Mouse (Mus musculus) liver, embryonic 13.5 days (tissue): ENCODE measurements at regions not wholly inside any gene's neighbourhood (a gene's known extent, or its start where the extent isn't known, plus 50 kb on each side); places are given as distances from the start of the nearest gene placed in this dataset.

Source experiments
- ATAC-seq: fragments of 200-750 bp; cut with Nextera tagmentation; 2 replicates; pipeline ENCODE4 v1.8.0; 2017; ENCODE audit warnings: low read depth, mild to moderate bottlenecking, moderate number of reproducible peaks, moderate library complexity
- DNase-seq: peaks from one replicate; pipeline ENCODE4 v3.0.0; 2022
- H3K27ac ChIP-seq: fragments of 300-500 bp; sonication (generic); 2 replicates; pipeline ENCODE4 v1.5.1; 2015; ENCODE audit warnings: moderate library complexity, mild to moderate bottlenecking, inconsistent platforms
- H3K27me3 ChIP-seq: fragments of 300-500 bp; sonication (generic); 2 replicates; pipeline ENCODE4 v1.6.1; 2015; ENCODE audit warnings: mild to moderate bottlenecking, inconsistent platforms
- H3K36me3 ChIP-seq: fragments of 300-500 bp; sonication (generic); 2 replicates; pipeline ENCODE4 v1.6.1; 2015; ENCODE audit warnings: mild to moderate bottlenecking, inconsistent platforms
- H3K4me1 ChIP-seq: fragments of 300-500 bp; sonication (generic); replicated peaks from 2 replicates; pipeline ENCODE4 v1.6.1; 2015; ENCODE audit warnings: inconsistent platforms
- H3K4me2 ChIP-seq: fragments of 300-500 bp; sonication (generic); 2 replicates; pipeline ENCODE4 v1.6.1; 2015; ENCODE audit warnings: inconsistent platforms, mild to moderate bottlenecking, moderate library complexity
- H3K4me3 ChIP-seq: fragments of 300-500 bp; sonication (generic); replicated peaks from 2 replicates; pipeline ENCODE4 v1.5.1; 2015; ENCODE audit warnings: mild to moderate bottlenecking, inconsistent platforms
- H3K9ac ChIP-seq: fragments of 300-500 bp; sonication (generic); 2 replicates; pipeline ENCODE4 v1.6.1; 2015; ENCODE audit warnings: mild to moderate bottlenecking, inconsistent platforms
- H3K9me3 ChIP-seq: fragments of 300-500 bp; sonication (generic); replicated peaks from 2 replicates; pipeline ENCODE4 v1.6.1; 2016; ENCODE audit warnings: inconsistent platforms
- WGBS: fragments of 180-500 bp; shearing (Covaris S2); methylation state at CpG from one replicate; pipeline ENCODE4 v1.1.7; 2015; ENCODE audit not compliant: insufficient replicate concordance; 5-methylcytosine and 5-hydroxymethylcytosine counted together
- microRNA counts: library from miRNA; unstranded; fragments of <30 nt; microRNA quantifications from one replicate; lab custom pipeline; 2016
- microRNA-seq: library from miRNA; unstranded; fragments of <30 nt; microRNA quantifications from one replicate; pipeline ENCODE4, GENCODE M21; 2016

- WGBS, result 61% methylated on average over 3 of the region's 3 CpGs
- Histone ChIP-seq H3K36me3 (no peaks in the 10 kb centered on the region), H3K27ac (no peak overlapping the region), H3K4me2 (no peak overlapping the region), H3K27me3 (peaks cover 11% of the 10 kb centered on the region; the same call in 1 of the 2 replicates), H3K4me3 (no peak overlapping the region), H3K9ac (no peak overlapping the region), H3K9me3 (no peaks in the 10 kb centered on the region), H3K4me1 (peaks cover 25% of the 10 kb centered on the region)
- ATAC-seq (no peak), DNase-seq (no peak)
These were observed 54.8 kb upstream of the Ubash3b start for GRCm38 (mm10) chr9:41216248-41216647.

DNA sequence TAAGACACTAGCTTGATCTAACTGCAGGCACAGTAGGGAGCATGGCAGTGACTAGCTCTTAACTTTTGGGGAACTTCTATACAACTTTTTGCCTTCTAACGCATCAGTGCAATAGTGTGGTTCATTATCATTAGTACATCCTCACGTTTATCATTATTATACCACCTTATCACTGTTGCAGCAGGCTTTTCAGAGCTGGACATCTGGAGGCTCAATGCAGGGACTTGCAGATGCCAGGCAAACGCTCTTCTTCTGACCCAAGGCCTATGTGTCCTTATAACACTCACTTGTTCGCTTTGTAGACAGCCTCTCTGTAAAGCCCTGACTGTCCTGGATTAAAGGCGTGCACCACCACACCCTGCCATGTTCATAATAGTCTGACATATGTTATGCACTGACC lies 53.5 kb upstream of the Ubash3b start:
- Histone ChIP-seq H3K4me2 (no peak overlapping the region), H3K27me3 (peaks cover 9% of the 10 kb centered on the region; the same call in 1 of the 2 replicates), H3K4me1 (peaks cover 25% of the 10 kb centered on the region), H3K9me3 (no peaks in the 10 kb centered on the region), H3K4me3 (no peak overlapping the region), H3K36me3 (no peaks in the 10 kb centered on the region), H3K27ac (no peak overlapping the region), H3K9ac (no peak overlapping the region)
- WGBS, result 30% methylated on average over 5 of the region's 5 CpGs
- peak; percentile 74 for ATAC-seq
- no peak for DNase-seq

GRCm38 (mm10) chr9:41212943-41213529 lies 51.5 kb upstream of the Ubash3b start:
- Histone ChIP-seq H3K36me3 (no peaks in the 10 kb centered on the region), H3K27ac (peak overlapping the region; percentile 6; the same call in 1 of the 2 replicates), H3K4me1 (peaks cover 25% of the 10 kb centered on the region), H3K4me3 (no peak overlapping the region), H3K4me2 (peak overlapping the region; percentile 37), H3K9me3 (no peaks in the 10 kb centered on the region), H3K9ac (no peak overlapping the region), H3K27me3 (no peaks in the 10 kb centered on the region)
- ATAC-seq (no peak), DNase-seq (no peak)
- WGBS, result 45% methylated on average over 14 of the region's 14 CpGs

- ATAC-seq (no peak), DNase-seq (no peak)
- 5% methylated on average over 7 of the region's 7 CpGs for WGBS
- peak overlapping the region; percentile 6 for H3K27ac ChIP-seq
- no peaks in the 10 kb centered on the region for H3K36me3 ChIP-seq
- no peaks in the 10 kb centered on the region for H3K9me3 ChIP-seq
- H3K4me2 ChIP-seq, result peak overlapping the region; percentile 37
- no peak overlapping the region for H3K4me3 ChIP-seq
- H3K4me1 ChIP-seq, result peaks cover 25% of the 10 kb centered on the region
- peak overlapping the region; percentile 17; the same call in 1 of the 2 replicates for H3K9ac ChIP-seq
- H3K27me3 ChIP-seq, result no peaks in the 10 kb centered on the region
These were observed 50.9 kb upstream of the Ubash3b start for GRCm38 (mm10) chr9:41212303-41212901.

DNA sequence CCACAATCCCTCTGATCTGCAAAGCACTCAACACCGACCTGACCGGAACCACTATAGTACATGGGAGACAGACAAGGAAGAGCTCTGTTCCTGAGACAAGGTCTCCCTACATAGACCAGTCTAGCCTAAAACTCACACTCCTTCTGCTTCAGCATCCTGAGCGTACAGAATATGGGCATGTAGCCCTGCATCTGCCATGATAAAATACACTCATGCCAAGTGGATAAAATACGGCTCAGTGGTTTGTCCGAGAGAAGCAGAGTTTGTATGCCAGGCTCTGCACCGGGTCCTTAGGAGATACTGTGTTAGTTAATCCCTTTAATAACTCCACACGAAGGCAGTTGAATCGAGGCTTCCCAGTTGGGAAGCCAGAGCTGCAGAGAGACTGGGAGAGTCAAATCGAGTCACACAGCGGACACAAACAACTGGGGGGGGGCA lies 50.4 kb upstream of the Ubash3b start:
- Histone ChIP-seq H3K27me3 (no peaks in the 10 kb centered on the region), H3K9me3 (no peaks in the 10 kb centered on the region), H3K36me3 (no peaks in the 10 kb centered on the region), H3K4me1 (peaks cover 28% of the 10 kb centered on the region), H3K27ac (no peak overlapping the region), H3K9ac (0 out of 2 replicates have a peak overlapping the region, but pooled peaks have one; percentile 17), H3K4me2 (peak overlapping the region; percentile 37; the same call in 1 of the 2 replicates), H3K4me3 (no peak overlapping the region)
- ATAC-seq (no peak), DNase-seq (no peak)
- WGBS, result 61% methylated on average over 10 of the region's 10 CpGs

MicroRNAs encoded in the stretch of these regions (microRNA counts, 519-probe panel; counts per million panel counts)
- microRNA mmu-miR-100 (lab: Ali Mortazavi, UCI) (3,759 counts per million, percentile 28 among the panel's probes with 10 or more counts), microRNA mmu-miR-125b-3p (lab: Ali Mortazavi, UCI) (114 counts per million)

Small RNA genes in the stretch of these regions (microRNA-seq; reads per million reads assigned to microRNA genes)
- gene Mir100, result 4,487 reads per million, percentile 88 among the genes with 10 or more reads in this experiment
- 213 reads per million, percentile 59 among the genes with 10 or more reads in this experiment for gene Mir125b-1
- 198 reads per million, percentile 58 among the genes with 10 or more reads in this experiment for gene Mirlet7a-2
